Mouse (Mus musculus): ENCODE measurements around the gene Cltb. TPM values are rescaled to one million over a fixed set of nuclear protein-coding genes. Genes with fewer than 3 reads are reported as not detected.

Gene Cltb
- polyA plus RNA-seq, 1 experiment, result 67.4 TPM

- TF ChIP-seq GATA1 (IDR thresholded peaks at IDR 0.05; ENCODE audit: low read length), result no peak
Observed at GRCm38 (mm10) chr13:54577652-54578507, 33.3 kb downstream of the Cltb start.

GRCm38 (mm10) chr13:54575489-54575888 lies 35.7 kb downstream of the Cltb start:
- no peak for TF ChIP-seq GATA1 (IDR thresholded peaks at IDR 0.05; ENCODE audit: low read length)

GRCm38 (mm10) chr13:54574854-54575481 lies 36.2 kb downstream of the Cltb start, which contains the start of gene Arl10:
Arl10 (plus strand) TSS chr13:54575015.
- TF ChIP-seq GATA1 (IDR thresholded peaks at IDR 0.05; ENCODE audit: low read length), result no peak

- TF ChIP-seq GATA1 (IDR thresholded peaks at IDR 0.05; ENCODE audit: low read length), result no peak
Observed at GRCm38 (mm10) chr13:54572621-54573020, 38.5 kb downstream of the Cltb start.

GRCm38 (mm10) chr13:54571637-54572036 lies 39.5 kb downstream of the Cltb start:
- TF ChIP-seq GATA1 (IDR thresholded peaks at IDR 0.05; ENCODE audit: low read length), result no peak

GRCm38 (mm10) chr13:54570736-54571135 lies 40.4 kb downstream of the Cltb start:
- no peak for TF ChIP-seq GATA1 (IDR thresholded peaks at IDR 0.05; ENCODE audit: low read length)

GRCm38 (mm10) chr13:54569282-54569681 lies 41.9 kb downstream of the Cltb start:
- TF ChIP-seq GATA1 (IDR thresholded peaks at IDR 0.05; ENCODE audit: low read length), result no peak

- no peak for TF ChIP-seq GATA1 (IDR thresholded peaks at IDR 0.05; ENCODE audit: low read length)
Observed at GRCm38 (mm10) chr13:54568380-54568779, 42.8 kb downstream of the Cltb start.

GRCm38 (mm10) chr13:54565594-54566345 lies 45.4 kb downstream of the Cltb start:
- TF ChIP-seq GATA1 (IDR thresholded peaks at IDR 0.05; ENCODE audit: low read length), result no peak

GRCm38 (mm10) chr13:54565201-54565581 lies 46.0 kb downstream of the Cltb start, which contains the start of gene 4833439L19Rik:
4833439L19Rik (minus strand) TSS chr13:54565435.
- no peak for TF ChIP-seq GATA1 (IDR thresholded peaks at IDR 0.05; ENCODE audit: low read length)

GRCm38 (mm10) chr13:54564232-54565200 lies 46.6 kb downstream of the Cltb start:
- TF ChIP-seq GATA1 (IDR thresholded peaks at IDR 0.05; ENCODE audit: low read length), result no peak

- no peak for TF ChIP-seq GATA1 (IDR thresholded peaks at IDR 0.05; ENCODE audit: low read length)
Observed at GRCm38 (mm10) chr13:54562562-54562961, 48.6 kb downstream of the Cltb start.

- TF ChIP-seq GATA1 (IDR thresholded peaks at IDR 0.05; ENCODE audit: low read length), result no peak
Observed at GRCm38 (mm10) chr13:54560608-54561007, 50.5 kb downstream of the Cltb start.

- no peak for TF ChIP-seq GATA1 (IDR thresholded peaks at IDR 0.05; ENCODE audit: low read length)
Observed at GRCm38 (mm10) chr13:54559656-54560055, 51.5 kb downstream of the Cltb start.

GRCm38 (mm10) chr13:54557652-54558051 lies 53.5 kb downstream of the Cltb start:
- TF ChIP-seq GATA1 (IDR thresholded peaks at IDR 0.05; ENCODE audit: low read length), result no peak

Measured in G1E-ER4 (cell line).